Mouse (Mus musculus): ENCODE data around the gene Ift122.

GRCm38 (mm10) chr6:115938798-115939197 lies 85.5 kb downstream of the Ift122 start:
- TF ChIP-seq GATA1 (IDR thresholded peaks at IDR 0.05; ENCODE audit: low read length) (no peak), TAL1 (IDR thresholded peaks at IDR 0.05; ENCODE audit: low read length) (no peak)

Data from erythroblast, embryonic 14.5 days (primary cell).